Mouse (Mus musculus): ENCODE measurements around the gene Nkapd1.

- TF ChIP-seq POLR2A (IDR thresholded peaks at IDR 0.05; ENCODE audit: borderline replicate concordance, control insufficient read depth, low read depth, low read length) (no peak), CTCF (IDR thresholded peaks at IDR 0.05; ENCODE audit: control insufficient read depth, insufficient read depth, low read length) (no peak)
Measured at GRCm38 (mm10) chr9:50634270-50634669, 17.0 kb upstream of the Nkapd1 start.

Measured in bone marrow, adult 2 months (tissue).